Mouse (Mus musculus): Measurements from ENCODE around the gene Ugcg. TPM values are rescaled to one million over a fixed set of nuclear protein-coding genes. Genes with fewer than 3 reads are reported as not detected.

Ugcg gene
- total and polyA plus RNA-seq, 3 experiments = 30.8 to 45.4 TPM; not detected in 1

- peaks cover 3 to 19% of the 10 kb centered on the region in 2 experiments for H3K4me1 ChIP-seq (ENCODE audit: control insufficient read depth in 1 of 2, insufficient read depth in 2 of 2, low read length in 2 of 2)
- H3K9me3 ChIP-seq (replicated peaks; ENCODE audit: insufficient read depth, low read length) = no peaks in the 10 kb centered on the region
- no peak for TF ChIP-seq NRF1 (IDR thresholded peaks at IDR 0.05; ENCODE audit: insufficient read depth, low read depth, low read length, poor library complexity, severe bottlenecking)
- no peak for TF ChIP-seq USF2 (IDR thresholded peaks at IDR 0.05; ENCODE audit: borderline replicate concordance in 1 of 2, insufficient read depth in 1 of 2, low read depth in 1 of 2, low read length in 2 of 2)
- no peak for TF ChIP-seq BHLHE40 (IDR thresholded peaks at IDR 0.05; ENCODE audit: borderline replicate concordance, low read depth, low read length)
- no peak for TF ChIP-seq GABPA (IDR thresholded peaks at IDR 0.05; ENCODE audit: low read depth, low read length)
- peaks cover 0 to 9% of the 10 kb centered on the region in 2 experiments; a peak in 1 of 4 replicates for H3K36me3 ChIP-seq (ENCODE audit: control insufficient read depth in 1 of 2, insufficient read depth in 2 of 2, low read length in 2 of 2)
- no peak for DNase-seq (ENCODE audit: low read depth, low spot score)
- no peak overlapping the region for H3K9ac ChIP-seq (ENCODE audit: control insufficient read depth, low read depth, low read length, poor library complexity, severe bottlenecking)
- H3K27ac ChIP-seq (ENCODE audit: control insufficient read depth, low read depth, low read length) = no peak overlapping the region
- H3K79me2 ChIP-seq (ENCODE audit: control insufficient read depth, insufficient read depth, low read length, poor library complexity) = no peaks in the 10 kb centered on the region
- no peak overlapping the region for H3K4me3 ChIP-seq (ENCODE audit: control insufficient read depth in 1 of 2, insufficient read depth in 1 of 2, low read depth in 2 of 2, low read length in 2 of 2)
- H3K27me3 ChIP-seq (ENCODE audit: control insufficient read depth in 1 of 2, insufficient read depth in 2 of 2, low read length in 2 of 2) = no peaks in the 10 kb centered on the region
Observed at GRCm38 (mm10) chr4:59255988-59256387, 66.9 kb downstream of the Ugcg start.

- H3K27me3 ChIP-seq (ENCODE audit: control insufficient read depth in 1 of 2, insufficient read depth in 2 of 2, low read length in 2 of 2) = no peaks in the 10 kb centered on the region
- no peak for TF ChIP-seq ZC3H11A (IDR thresholded peaks at IDR 0.05; ENCODE audit: low read depth, low read length)
- no peak for TF ChIP-seq ELF1 (IDR thresholded peaks at IDR 0.05; ENCODE audit: low read depth, low read length)
- no peak for TF ChIP-seq MAX (IDR thresholded peaks at IDR 0.05; ENCODE audit: low read length)
- TF ChIP-seq MEF2A (IDR thresholded peaks at IDR 0.05; ENCODE audit: extremely low read depth, insufficient replicate concordance, low read depth, low read length, poor library complexity, severe bottlenecking) = no peak
- TF ChIP-seq MAZ (IDR thresholded peaks at IDR 0.05; ENCODE audit: low read depth, low read length) = no peak
- TF ChIP-seq SMC3 (IDR thresholded peaks at IDR 0.05; ENCODE audit: low read depth, low read length) = no peak
- TF ChIP-seq HCFC1 (IDR thresholded peaks at IDR 0.05; ENCODE audit: low read depth, low read length) = no peak
- TF ChIP-seq POLR2AphosphoS5 (IDR thresholded peaks at IDR 0.05; ENCODE audit: borderline replicate concordance, low read depth, low read length) = no peak
- TF ChIP-seq CHD2 (IDR thresholded peaks at IDR 0.05; ENCODE audit: low read length) = no peak
- TF ChIP-seq GATA1 (IDR thresholded peaks at IDR 0.05; ENCODE audit: low read depth, low read length) = no peak
- TF ChIP-seq POLR2A (IDR thresholded peaks at IDR 0.05; ENCODE audit: control insufficient read depth in 1 of 2, insufficient read depth in 1 of 2, low read depth in 1 of 2, low read length in 2 of 2, poor library complexity in 1 of 2) = no peak
- TF ChIP-seq KAT2A (conservative IDR thresholded peaks at IDR 0.05; ENCODE audit: low read depth, low read length) = no peak
- no peak for TF ChIP-seq ZNF384 (IDR thresholded peaks at IDR 0.05; ENCODE audit: low read depth, low read length)
- no peak for TF ChIP-seq MYB (IDR thresholded peaks at IDR 0.05; ENCODE audit: low read depth, low read length)
- TF ChIP-seq RAD21 (IDR thresholded peaks at IDR 0.05; ENCODE audit: low read depth, low read length) = no peak
- no peak for TF ChIP-seq ZMIZ1 (IDR thresholded peaks at IDR 0.05; ENCODE audit: low read depth, low read length)
- no peak for TF ChIP-seq SIN3A (IDR thresholded peaks at IDR 0.05; ENCODE audit: low read length)
- no peak for TF ChIP-seq ETS1 (IDR thresholded peaks at IDR 0.05; ENCODE audit: low read depth, low read length)
- TF ChIP-seq TAL1 (IDR thresholded peaks at IDR 0.05; ENCODE audit: low read length) = no peak
- no peak for TF ChIP-seq MXI1 (IDR thresholded peaks at IDR 0.05; ENCODE audit: low read depth, low read length)
- H3K9me3 ChIP-seq (replicated peaks; ENCODE audit: insufficient read depth, low read length) = no peaks in the 10 kb centered on the region
- no peak overlapping the region for H3K27ac ChIP-seq (ENCODE audit: control insufficient read depth, low read depth, low read length)
- DNase-seq (ENCODE audit: low read depth, low spot score) = no peak
- H3K36me3 ChIP-seq (ENCODE audit: control insufficient read depth in 1 of 2, insufficient read depth in 2 of 2, low read length in 2 of 2) = 0 out of 4 replicates have a peak, but pooled peaks cover 0 to 5% of the 10 kb centered on the region in 2 experiments
- H3K4me3 ChIP-seq (ENCODE audit: control insufficient read depth in 1 of 2, insufficient read depth in 1 of 2, low read depth in 2 of 2, low read length in 2 of 2) = no peak overlapping the region
- no peak overlapping the region for H3K9ac ChIP-seq (ENCODE audit: control insufficient read depth, low read depth, low read length, poor library complexity, severe bottlenecking)
- H3K79me2 ChIP-seq (ENCODE audit: control insufficient read depth, insufficient read depth, low read length, poor library complexity) = no peaks in the 10 kb centered on the region
- H3K4me1 ChIP-seq (ENCODE audit: control insufficient read depth in 1 of 2, insufficient read depth in 2 of 2, low read length in 2 of 2) = peaks cover 3 to 10% of the 10 kb centered on the region in 2 experiments
Observed at GRCm38 (mm10) chr4:59257866-59258265, 68.8 kb downstream of the Ugcg start.
